Mouse (Mus musculus) lung, postnatal 0 days (tissue): ENCODE data around the gene Pip4k2a.

Experiments
- CTCF ChIP-seq: IDR thresholded peaks from 2 replicates; pipeline ENCODE4 v1.5.1; 2016; ENCODE audit warnings: antibody characterized with exemption, mild to moderate bottlenecking
- EP300 ChIP-seq: IDR thresholded peaks from 2 replicates; pipeline ENCODE4 v1.6.1; 2016; ENCODE audit warnings: antibody characterized with exemption, mild to moderate bottlenecking, control low read depth

GRCm38 (mm10) chr2:18911251-18911934 lies 86.5 kb downstream of the Pip4k2a start:
- TF ChIP-seq CTCF (no peak), EP300 (no peak)
